Mouse (Mus musculus) spleen, postnatal 10 days (tissue): Measurements from ENCODE around the gene Pidd1.
"Not testable (repeated sequence)": the region's sequence is repeated elsewhere in the genome, so short reads cannot be mapped to it uniquely, and the experiment has no call there.

Experiments
- DNase-seq, 2 experiments: peaks; one replicate each; pipeline ENCODE4 v3.0.0; 2021 to 2022; ENCODE audit warnings: low spot score in 2 of 2

Gene Pidd1

GRCm38 (mm10) chr7:141416144-141416841 lies 27.5 kb downstream of the Pidd1 start:
- DNase-seq, result no peak

DNA sequence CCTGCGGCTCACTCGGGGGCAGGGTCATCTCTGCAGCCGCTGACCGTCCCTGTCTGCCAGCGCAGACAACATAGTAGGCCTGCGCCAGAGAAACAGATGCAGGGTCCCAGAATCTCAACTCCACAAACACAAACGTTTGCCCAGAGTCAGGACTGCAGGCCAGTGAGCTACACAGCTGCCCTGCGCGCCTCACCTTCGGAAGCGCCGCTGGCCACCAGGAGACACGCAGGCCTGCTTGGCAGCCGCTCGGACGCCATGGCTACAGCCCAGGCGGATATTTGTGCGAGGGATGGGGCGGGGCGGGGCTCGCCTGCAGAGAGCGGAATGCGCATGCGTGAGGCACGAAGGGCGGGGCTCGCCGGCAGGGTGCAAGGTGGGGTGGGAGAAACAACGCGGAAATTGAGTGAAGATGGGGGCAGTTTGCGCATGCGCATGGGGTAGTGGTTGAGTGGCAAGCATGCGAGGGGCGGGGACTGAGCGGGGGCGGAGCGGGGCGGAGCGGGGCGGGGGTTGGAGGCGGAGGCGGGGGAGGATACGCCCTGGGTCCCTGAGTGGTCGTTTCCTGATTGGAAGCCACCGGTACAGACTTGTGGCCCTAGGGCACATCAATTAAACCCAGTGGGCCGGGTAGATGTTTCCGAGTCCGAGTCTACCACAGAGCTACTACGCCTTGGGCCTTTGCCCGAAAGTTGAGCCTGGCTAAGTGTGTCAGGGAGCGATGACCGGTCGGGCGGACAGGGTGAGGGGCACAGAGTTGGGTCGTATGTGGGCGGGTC lies 29.8 kb downstream of the Pidd1 start, which contains the start of gene Gatd1:
Gene Gatd1, minus strand, starts transcription at position 328 of the 776 bp plus-strand sequence.
- DNase-seq, result peak; percentile 98 to 100

DNA sequence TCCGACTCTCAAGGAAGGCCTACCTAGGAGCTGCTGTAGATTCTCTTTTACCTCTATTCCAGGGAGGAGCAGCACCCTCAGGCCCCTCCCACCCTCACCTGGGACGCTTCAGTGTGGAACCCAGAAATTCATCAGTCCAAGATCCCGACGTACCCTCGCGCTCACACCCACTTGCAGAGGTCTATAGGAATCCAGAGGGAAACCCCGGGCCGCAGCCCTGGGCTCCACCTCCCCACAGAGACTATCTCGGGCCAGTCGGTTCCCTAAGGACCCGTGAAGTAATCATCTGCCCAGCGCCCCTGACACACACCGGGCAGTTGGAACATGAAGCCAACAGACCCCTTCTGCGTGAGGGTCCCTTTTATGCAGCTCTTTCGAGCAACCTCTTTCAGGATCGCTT lies 30.5 kb downstream of the Pidd1 start:
- DNase-seq, result peak in 1 of 2 experiments; percentile 31

DNA sequence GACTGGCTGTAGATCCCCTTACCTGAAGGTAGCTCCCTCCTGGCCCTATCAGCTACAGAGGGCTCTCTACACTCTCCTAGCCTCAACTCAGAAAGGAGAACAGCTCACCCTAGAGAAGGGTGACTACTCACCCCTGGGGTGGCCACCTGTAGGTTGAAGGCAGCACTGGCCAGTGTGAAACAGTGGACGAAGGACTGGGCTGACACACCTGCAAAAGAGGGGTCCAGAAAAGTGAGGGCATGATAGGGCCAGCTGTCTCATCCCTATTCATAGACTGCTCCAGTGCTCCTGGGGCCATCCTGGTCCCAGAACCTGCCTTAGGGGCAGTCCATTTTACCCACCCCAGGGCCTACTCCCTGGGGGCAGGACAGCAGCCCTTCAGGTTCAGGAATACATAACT lies 32.2 kb downstream of the Pidd1 start:
- DNase-seq, result peak in 1 of 2 experiments; percentile 6

DNA sequence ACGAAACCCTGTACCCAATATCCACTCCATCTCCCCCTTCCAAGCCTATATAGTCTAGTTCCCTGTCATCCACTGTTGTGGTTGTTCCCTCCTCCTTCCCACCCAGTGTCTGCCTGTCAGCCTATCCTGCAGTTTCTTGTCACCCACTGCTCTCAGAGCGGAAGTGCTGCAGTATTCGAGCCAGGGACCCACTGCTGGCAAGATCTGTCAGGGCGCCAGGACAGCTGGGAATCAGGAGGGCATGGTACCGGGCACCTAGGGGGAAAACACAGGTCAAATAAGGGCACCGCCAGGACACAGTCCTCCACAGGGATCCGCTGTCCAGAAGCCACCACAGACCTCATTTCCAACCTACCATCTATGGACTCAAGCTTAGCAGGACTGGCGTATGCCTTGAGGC lies 33.2 kb downstream of the Pidd1 start:
- no peak for DNase-seq

DNA sequence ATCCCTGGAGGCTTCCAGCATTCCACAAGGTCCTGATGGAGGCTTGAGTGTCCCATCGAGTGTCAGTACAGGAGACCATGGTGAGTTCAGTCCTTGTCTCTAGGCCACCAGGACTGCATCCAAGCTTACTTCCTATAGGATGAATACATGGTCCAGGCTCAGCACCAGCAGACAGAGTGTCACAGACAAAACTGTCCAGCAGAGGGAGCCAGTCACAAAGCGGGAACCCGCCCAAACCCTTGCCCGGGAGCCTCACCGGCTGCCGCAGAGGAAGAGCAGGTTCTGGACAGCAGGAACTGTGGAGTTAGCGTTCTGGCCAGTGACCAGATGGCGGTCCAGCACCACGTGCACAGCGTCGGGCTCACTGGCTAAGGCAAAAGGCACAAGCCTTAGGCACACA lies 35.0 kb downstream of the Pidd1 start:
- peak; percentile 84 to 91 for DNase-seq

DNA sequence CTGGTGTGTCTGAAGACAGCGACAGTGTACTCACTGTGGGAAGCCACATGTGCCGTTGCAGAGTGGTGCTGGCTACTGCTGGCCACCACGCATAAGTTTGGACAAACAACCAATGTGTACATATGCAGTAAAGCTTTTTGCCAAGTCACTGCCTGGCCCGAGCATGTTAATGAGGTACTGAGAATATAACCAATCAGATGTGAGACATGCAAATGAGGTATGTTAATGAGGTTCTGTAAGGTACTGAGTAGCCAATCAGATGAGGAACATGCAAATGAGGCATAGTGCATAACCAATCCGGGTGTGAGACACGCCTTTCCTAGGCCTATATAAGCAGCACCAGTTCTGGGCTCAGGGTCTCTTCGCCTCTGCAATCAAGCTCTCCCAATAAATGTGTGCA lies 36.2 kb downstream of the Pidd1 start:
- not testable (repeated sequence) for DNase-seq

- DNase-seq, result no peak
These were observed 38.4 kb downstream of the Pidd1 start for GRCm38 (mm10) chr7:141405466-141405865.

GRCm38 (mm10) chr7:141403305-141403704 lies 40.5 kb downstream of the Pidd1 start:
- DNase-seq, result peak; percentile 55 to 79

- DNase-seq, result no peak
These were observed 48.5 kb downstream of the Pidd1 start for GRCm38 (mm10) chr7:141395348-141395747.

- peak; percentile 80 to 92 for DNase-seq
These were observed 49.1 kb downstream of the Pidd1 start for GRCm38 (mm10) chr7:141394771-141395170.

GRCm38 (mm10) chr7:141394158-141394557 lies 49.7 kb downstream of the Pidd1 start:
- peak; percentile 37 to 47 for DNase-seq

GRCm38 (mm10) chr7:141392552-141393222 lies 51.1 kb downstream of the Pidd1 start:
- DNase-seq, result peak in 1 of 2 experiments; percentile 36

DNA sequence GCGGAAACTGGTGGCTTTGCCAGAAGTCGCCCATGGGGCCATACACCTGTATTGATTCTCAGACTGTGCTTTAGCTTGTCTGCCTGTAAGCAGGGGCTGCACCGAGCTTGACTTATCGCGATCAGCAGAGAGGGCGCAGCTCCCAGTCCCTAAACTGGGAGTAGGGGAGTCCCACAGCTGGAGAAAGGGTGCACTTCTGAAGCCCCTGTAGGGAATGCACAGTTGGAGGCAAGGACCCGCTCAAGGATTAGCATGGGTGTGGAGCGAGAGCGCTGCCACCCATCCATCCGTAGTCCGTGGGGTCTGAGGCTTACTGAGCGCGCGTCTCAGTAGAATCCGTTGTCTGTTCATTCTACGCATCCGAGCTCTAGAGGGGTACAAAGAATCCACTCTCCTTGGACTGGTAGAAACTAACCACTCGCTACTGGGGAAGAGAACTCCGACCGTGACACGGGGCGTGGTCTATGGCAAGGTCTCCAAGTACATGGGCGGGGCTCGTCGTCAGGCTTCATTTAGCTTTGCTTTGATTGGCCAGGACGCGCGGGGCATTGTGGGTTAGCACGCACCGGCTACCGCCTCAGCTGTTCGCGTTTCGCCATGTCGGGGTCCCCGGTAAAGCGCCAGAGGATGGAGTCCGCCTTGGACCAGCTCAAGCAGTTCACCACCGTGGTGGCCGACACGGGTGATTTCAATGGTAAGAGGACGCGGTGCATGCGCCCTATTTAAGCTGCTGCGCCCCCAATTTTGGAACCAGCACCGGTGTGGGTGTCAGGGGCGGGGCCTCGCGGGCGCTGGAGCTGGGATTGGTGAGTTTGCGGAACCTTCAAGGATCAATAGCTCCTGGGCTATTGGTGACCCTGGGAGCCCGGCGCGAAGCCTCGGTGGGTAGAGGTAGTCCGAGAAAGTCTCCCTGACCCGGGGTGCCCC lies 51.9 kb downstream of the Pidd1 start, which contains the start of gene Taldo1:
Gene Taldo1, plus strand, starts transcription at position 575 of the 927 bp plus-strand sequence.
- DNase-seq, result peak; percentile 99 to 100

DNA sequence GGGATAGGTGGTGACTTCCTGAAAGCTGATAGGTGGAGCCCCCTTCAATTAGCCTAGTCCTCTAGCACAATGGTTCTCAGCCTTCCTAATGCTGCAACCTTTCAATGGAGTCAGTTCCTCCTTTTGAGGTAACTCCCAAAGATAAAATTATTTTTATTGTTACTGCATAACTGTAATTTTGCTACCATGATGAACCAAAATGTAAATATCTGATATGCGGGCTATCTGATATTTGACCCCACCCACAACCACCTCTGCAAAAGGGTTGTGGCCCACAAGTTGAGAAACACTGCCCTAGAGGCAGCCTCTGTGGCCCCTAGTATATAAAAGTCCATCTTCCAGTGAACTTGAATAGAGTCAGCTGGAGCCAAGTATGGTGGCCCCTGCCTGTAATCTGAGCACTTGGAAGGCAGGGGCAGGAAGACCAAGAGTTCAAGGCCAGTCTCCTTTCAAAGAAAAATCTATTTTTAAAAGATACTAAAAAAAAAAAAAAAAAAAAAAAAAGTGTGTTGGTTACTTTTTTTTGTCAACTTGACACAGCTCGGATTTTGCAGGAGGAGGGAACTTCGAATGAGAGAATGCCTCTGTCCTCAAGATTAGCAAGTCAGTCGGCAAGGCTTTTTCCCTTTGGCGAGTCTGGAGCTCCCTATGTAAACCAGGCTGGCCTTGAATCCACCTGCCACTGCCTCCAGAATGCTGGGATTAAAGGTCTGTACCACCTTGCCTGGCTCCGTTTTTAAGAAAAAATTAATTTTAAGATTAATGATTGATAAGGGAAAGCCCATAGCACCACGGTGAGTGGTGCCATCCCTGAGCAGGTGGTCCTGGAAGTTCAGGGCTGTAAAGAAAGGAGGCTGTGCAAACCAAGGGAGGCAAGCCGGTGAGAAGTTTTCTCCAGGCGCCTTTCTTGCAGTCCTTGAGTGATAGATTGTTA lies 53.2 kb downstream of the Pidd1 start:
- DNase-seq, result no peak

GRCm38 (mm10) chr7:141388487-141389109 lies 55.2 kb downstream of the Pidd1 start:
- no peak for DNase-seq
